Mouse (Mus musculus): ENCODE results near the gene Rock2. TPM values are rescaled to one million over a fixed set of nuclear protein-coding genes. Genes with fewer than 3 reads are reported as not detected.

Gene Rock2
- polyA plus RNA-seq, 1 experiment from 2014 or later = 20.9 TPM

DNA sequence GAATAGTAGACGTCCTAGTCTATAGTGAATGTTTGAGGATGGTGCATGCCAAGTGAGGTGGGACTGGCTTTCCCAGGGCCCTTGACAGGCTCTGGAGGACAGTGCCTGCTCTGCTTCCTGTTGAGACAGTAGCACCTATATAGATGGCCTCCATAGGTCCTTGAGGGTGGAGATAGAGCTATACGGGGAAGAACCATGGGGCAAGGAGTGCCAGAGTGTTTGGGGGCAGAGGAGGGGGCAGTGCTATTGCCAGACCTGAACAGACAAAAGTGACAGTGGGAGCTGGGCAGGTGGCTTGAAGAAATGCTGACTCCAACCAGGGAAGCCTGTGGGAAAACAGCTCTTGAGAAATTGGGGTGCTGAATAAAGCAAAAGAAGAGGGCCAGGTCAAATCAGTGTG, 99.6 kb downstream of the Rock2 start:
- H3K36me3 ChIP-seq = no peaks in the 10 kb centered on the region; the same call in 1 of the 2 replicates
- H3K27me3 ChIP-seq = 0 out of 2 replicates have a peak, but pooled peaks cover 11% of the 10 kb centered on the region
- 68% methylated on average over 2 of the region's 2 CpGs for WGBS
- H3K9ac ChIP-seq = no peak overlapping the region
- H3K9me3 ChIP-seq = no peaks in the 10 kb centered on the region
- ATAC-seq (ENCODE audit: borderline replicate concordance, extremely low read depth, low FRiP score, low TSS enrichment) = no peak
- no peak overlapping the region for H3K4me2 ChIP-seq
- H3K4me3 ChIP-seq = no peak overlapping the region
- peaks cover 5% of the 10 kb centered on the region for H3K4me1 ChIP-seq
- H3K27ac ChIP-seq = no peak overlapping the region

DNA sequence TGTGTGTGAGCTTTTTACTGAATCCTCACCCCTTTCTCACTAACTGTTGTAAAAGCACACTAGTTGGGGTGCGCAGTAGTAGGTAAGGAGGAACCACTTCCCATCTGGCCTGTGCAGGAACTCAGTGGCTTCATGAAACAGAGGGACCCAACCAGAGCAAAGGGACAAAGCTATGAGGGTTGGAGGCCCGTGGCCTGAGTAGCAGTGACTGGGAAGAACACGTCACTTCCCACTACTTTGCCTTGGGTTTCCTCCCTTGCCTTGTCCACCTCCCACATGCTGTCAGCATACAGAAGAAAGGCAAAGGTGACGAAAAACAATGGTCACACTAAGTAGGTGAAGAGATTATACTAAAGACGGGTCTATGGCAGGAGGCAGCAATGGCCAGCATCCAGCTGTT, 101.6 kb downstream of the Rock2 start:
- Histone ChIP-seq H3K27me3 (peaks cover 20% of the 10 kb centered on the region; the same call in 1 of the 2 replicates), H3K4me3 (no peak overlapping the region), H3K4me2 (no peak overlapping the region), H3K36me3 (no peaks in the 10 kb centered on the region), H3K4me1 (peaks cover 10% of the 10 kb centered on the region), H3K9ac (no peak overlapping the region), H3K9me3 (no peaks in the 10 kb centered on the region), H3K27ac (no peak overlapping the region)
- 80% methylated on average over 5 of the region's 5 CpGs for WGBS
- ATAC-seq (ENCODE audit: borderline replicate concordance, extremely low read depth, low FRiP score, low TSS enrichment) = no peak

DNA sequence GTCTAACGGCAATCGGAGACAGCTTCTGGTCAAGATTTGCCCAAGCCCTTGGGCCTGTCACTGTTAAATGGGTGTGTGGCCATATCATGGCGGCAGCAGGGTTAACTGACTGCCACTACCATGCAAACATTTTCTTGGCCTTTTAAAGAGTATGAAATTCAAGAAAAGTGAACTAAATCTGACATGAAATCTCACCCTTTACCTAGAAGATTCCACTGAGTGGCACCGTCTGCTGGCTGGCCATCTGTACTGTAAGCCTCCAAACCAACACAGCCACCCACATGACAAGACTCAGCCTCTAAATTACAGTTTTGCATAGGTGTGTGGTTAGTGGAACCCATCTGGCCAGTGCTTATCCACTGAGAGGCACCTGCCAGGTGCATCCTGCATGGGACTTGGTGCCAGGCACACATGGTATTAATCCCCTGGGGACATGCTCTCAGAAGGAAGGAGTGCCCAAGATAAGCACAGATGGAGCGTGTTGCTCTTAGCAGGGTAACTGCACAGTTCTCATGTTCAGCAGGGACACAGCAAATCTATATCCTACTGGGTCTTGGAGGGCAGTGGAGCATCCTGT, 102.3 kb downstream of the Rock2 start:
- no peak for ATAC-seq (ENCODE audit: borderline replicate concordance, extremely low read depth, low FRiP score, low TSS enrichment)
- Histone ChIP-seq H3K27ac (no peak overlapping the region), H3K4me3 (no peak overlapping the region), H3K27me3 (peaks cover 24% of the 10 kb centered on the region; the same call in 1 of the 2 replicates), H3K36me3 (no peaks in the 10 kb centered on the region), H3K9ac (no peak overlapping the region), H3K9me3 (no peaks in the 10 kb centered on the region), H3K4me2 (no peak overlapping the region), H3K4me1 (peaks cover 10% of the 10 kb centered on the region)
- WGBS = 87% methylated on average over 5 of the region's 5 CpGs

DNA sequence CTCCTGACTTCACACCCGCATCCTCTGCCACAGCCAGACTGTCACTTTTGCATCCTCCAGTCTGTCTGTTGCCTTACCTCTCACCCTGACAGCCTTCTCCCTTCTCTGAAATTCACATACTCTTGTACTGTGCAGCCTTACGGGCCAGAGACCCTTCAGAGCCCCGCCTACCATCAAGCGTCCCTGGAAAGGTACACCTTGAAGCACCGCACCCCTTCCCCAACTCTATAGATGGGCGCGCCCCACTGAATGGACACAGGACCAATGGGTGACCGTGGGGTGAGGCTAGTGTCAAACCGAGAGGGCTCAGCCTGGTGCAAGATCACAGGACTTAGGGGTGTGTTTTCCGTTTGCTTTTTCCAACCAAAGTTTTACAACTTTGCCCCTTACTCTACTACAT, 104.5 kb downstream of the Rock2 start:
- Histone ChIP-seq H3K27me3 (peaks cover 24% of the 10 kb centered on the region; the same call in 1 of the 2 replicates), H3K27ac (no peak overlapping the region), H3K36me3 (no peaks in the 10 kb centered on the region), H3K9me3 (no peaks in the 10 kb centered on the region), H3K4me1 (peaks cover 10% of the 10 kb centered on the region), H3K4me2 (peak overlapping the region; percentile 84), H3K9ac (0 out of 2 replicates have a peak overlapping the region, but pooled peaks have one; percentile 42), H3K4me3 (peak overlapping the region; percentile 56)
- WGBS = 4% methylated on average over 10 of the region's 10 CpGs
- ATAC-seq (ENCODE audit: borderline replicate concordance, extremely low read depth, low FRiP score, low TSS enrichment) = peak; percentile 20; the same call in 1 of the 2 replicates

DNA sequence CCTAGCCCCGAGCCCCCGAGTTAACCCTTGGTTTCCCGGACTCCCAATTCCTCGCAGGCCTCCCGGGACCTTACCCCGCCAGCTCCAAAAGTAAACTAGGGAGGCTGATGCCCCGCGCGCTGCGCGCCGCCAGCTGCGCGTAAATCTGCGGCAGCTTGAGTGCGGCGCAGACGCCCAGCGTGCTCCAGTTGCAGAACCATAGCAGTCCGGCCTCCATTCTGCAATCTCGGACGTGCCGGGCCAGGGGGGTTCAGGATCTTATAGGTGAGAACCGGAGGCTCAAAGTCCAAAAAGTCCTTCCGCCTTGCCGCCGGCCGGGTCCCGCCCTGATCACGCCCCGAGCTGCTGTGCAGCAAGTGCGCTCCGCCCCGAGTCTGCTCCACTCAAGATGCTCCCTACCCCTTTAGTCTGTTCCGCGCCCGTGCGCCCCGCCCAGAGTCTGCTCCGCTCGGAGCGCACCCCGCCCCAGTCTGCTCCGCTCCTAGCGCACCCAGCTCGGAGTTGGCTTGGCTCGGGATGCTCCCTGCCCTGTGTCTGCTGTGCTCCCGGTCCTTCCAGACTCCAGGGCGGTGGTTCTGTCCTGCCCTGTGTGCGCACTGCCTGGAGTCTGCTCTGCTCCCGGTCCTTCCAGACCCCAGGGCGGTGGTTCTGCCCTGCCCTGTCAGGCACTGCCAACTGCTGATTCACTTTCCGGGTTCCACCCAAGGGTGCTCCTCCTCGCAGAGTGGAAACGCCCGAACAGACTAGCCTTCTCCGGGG, 105.2 kb downstream of the Rock2 start, which contains the start of gene Pqlc3:
TSS of gene Pqlc3 (minus strand) at position 670 of the 759 bp plus-strand sequence.
- Histone ChIP-seq H3K9me3 (no peaks in the 10 kb centered on the region), H3K27me3 (peaks cover 24% of the 10 kb centered on the region; the same call in 1 of the 2 replicates), H3K4me1 (peaks cover 10% of the 10 kb centered on the region), H3K4me2 (peak within 1 kb of the TSS; percentile 84), H3K9ac (peak within 1 kb of the TSS; percentile 42), H3K36me3 (no peaks in the 10 kb centered on the region), H3K27ac (no peak within 1 kb of the TSS; the same call in 1 of the 2 replicates), H3K4me3 (peak within 1 kb of the TSS; percentile 56)
- peak; percentile 95 for ATAC-seq (ENCODE audit: borderline replicate concordance, extremely low read depth, low FRiP score, low TSS enrichment)
- WGBS = 0% methylated on average over 57 of the region's 57 CpGs

DNA sequence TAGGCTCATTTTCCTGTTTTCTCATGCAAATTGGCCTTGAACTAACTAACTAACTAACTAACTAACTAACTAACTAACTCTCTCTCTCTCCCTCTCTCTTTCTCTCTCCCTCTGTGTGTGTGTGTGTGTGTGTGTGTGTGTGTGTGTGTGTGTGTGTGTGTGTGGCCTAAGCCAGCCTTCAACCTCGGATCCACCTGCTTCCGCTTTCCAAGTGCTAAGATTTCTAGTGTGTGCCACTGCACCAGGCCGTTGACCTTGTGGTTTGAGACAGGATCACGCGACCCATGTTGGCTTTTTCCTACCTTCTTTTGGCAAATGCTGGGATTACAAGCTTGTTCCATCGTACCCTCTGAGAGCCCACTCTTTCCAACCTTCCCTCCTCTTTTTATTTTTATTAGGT, 105.9 kb downstream of the Rock2 start:
- H3K4me2 ChIP-seq = peak overlapping the region; percentile 84
- H3K4me3 ChIP-seq = no peak overlapping the region
- no peaks in the 10 kb centered on the region for H3K9me3 ChIP-seq
- peaks cover 10% of the 10 kb centered on the region for H3K4me1 ChIP-seq
- no peak overlapping the region for H3K9ac ChIP-seq
- H3K27me3 ChIP-seq = peaks cover 24% of the 10 kb centered on the region; the same call in 1 of the 2 replicates
- no peak for ATAC-seq (ENCODE audit: borderline replicate concordance, extremely low read depth, low FRiP score, low TSS enrichment)
- H3K36me3 ChIP-seq = no peaks in the 10 kb centered on the region
- H3K27ac ChIP-seq = no peak overlapping the region
- WGBS = 31% methylated on average over 6 of the region's 6 CpGs

DNA sequence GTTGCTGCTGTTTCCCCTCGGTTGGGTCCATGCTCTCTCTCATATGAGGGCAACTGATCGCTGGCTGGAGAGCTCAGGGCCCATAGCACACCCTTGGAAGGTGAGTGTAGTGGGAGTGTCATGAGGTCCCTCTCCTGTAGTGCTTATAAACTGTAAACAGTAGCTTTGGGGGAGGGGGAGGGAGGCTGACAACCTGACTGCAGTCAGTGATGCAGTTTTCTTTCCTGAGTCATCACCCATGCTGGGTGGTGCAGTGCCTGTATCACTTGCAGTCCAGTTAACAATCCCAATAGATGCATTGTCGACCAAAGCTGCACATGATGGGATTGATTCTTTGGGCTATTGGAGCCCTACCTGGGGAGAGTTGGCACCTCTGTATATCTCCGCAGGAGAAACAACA, 106.5 kb downstream of the Rock2 start:
- no peak for ATAC-seq (ENCODE audit: borderline replicate concordance, extremely low read depth, low FRiP score, low TSS enrichment)
- Histone ChIP-seq H3K9me3 (no peaks in the 10 kb centered on the region), H3K27me3 (peaks cover 24% of the 10 kb centered on the region; the same call in 1 of the 2 replicates), H3K4me3 (no peak overlapping the region), H3K27ac (no peak overlapping the region), H3K4me1 (peaks cover 10% of the 10 kb centered on the region), H3K4me2 (no peak overlapping the region), H3K9ac (no peak overlapping the region), H3K36me3 (no peaks in the 10 kb centered on the region)
- WGBS = 42% methylated on average over 4 of the region's 4 CpGs

DNA sequence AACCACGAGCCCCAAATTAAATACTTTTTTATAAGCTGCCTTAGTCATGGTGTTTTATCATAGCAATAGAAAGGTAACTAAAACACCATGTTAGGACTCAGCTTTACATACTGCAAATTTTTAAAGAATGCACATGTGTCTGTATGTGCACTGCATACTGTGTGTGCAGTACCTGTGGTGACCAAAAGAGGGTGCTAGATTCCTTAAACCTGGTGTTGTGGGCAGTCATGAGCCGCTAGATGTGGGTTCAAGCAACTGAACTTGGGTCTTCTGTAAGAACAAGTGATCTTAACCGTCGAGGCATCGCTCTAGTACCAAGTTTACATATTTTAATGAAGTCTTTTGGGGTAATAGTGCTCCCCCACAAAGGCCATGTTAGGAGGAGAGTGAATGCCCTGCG, 114.8 kb downstream of the Rock2 start:
- 0 out of 2 replicates have a peak, but pooled peaks cover 6% of the 10 kb centered on the region for H3K4me1 ChIP-seq
- no peaks in the 10 kb centered on the region for H3K9me3 ChIP-seq
- 96% methylated on average over 6 of the region's 6 CpGs for WGBS
- H3K27me3 ChIP-seq = no peaks in the 10 kb centered on the region
- H3K36me3 ChIP-seq = no peaks in the 10 kb centered on the region
- H3K9ac ChIP-seq = no peak overlapping the region
- no peak overlapping the region for H3K4me2 ChIP-seq
- H3K27ac ChIP-seq = no peak overlapping the region
- no peak for ATAC-seq (ENCODE audit: borderline replicate concordance, extremely low read depth, low FRiP score, low TSS enrichment)
- no peak overlapping the region for H3K4me3 ChIP-seq

DNA sequence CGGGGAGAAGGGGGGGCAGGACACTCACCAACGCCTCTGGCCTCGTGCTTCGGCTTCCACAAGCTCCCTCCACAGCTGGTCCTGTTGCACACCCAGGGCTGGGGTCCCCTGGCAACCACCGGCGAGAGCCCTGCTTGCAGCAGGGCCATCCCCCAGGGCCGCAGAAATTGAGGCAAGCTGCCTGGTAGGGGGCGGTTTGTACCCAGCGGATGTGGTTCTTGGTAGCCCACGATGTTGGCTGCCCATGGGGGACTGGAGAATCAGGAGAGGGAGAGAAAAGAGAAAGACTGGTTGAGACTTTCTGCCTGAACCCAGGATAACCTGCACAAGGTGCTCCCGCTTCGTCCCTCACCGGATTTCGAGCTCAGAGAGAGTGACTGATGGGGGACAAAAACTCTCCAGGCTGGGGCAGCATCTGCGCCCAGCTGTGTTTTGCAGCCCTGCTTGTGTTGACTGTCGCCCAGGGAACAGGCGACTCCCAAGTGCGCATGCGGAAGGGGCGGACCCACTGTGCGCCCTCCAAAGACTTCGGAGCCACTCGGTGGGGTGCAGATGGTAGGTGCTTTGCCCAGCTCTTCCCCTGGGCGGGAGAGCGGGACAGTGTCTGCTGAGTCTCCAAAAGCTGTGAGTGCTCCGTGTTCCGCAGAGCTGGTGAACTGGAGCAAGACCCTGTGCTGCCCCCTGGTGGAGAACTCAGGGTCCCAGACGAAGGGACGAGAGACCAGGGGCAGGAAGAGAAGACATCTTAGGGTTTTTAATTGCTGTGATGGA, 116.6 kb downstream of the Rock2 start, which contains the start of gene 2410004P03Rik:
TSS of gene 2410004P03Rik (minus strand) at position 628 of the 771 bp plus-strand sequence.
- Histone ChIP-seq H3K4me3 (peak within 1 kb of the TSS; percentile 40), H3K9ac (peak within 1 kb of the TSS; percentile 30; the same call in 1 of the 2 replicates), H3K4me2 (peak within 1 kb of the TSS; percentile 62), H3K27me3 (no peaks in the 10 kb centered on the region), H3K4me1 (0 out of 2 replicates have a peak, but pooled peaks cover 6% of the 10 kb centered on the region), H3K9me3 (no peaks in the 10 kb centered on the region), H3K36me3 (no peaks in the 10 kb centered on the region), H3K27ac (no peak within 1 kb of the TSS)
- peak; percentile 71; the same call in 1 of the 2 replicates for ATAC-seq (ENCODE audit: borderline replicate concordance, extremely low read depth, low FRiP score, low TSS enrichment)
- WGBS = 6% methylated on average over 29 of the region's 29 CpGs

DNA sequence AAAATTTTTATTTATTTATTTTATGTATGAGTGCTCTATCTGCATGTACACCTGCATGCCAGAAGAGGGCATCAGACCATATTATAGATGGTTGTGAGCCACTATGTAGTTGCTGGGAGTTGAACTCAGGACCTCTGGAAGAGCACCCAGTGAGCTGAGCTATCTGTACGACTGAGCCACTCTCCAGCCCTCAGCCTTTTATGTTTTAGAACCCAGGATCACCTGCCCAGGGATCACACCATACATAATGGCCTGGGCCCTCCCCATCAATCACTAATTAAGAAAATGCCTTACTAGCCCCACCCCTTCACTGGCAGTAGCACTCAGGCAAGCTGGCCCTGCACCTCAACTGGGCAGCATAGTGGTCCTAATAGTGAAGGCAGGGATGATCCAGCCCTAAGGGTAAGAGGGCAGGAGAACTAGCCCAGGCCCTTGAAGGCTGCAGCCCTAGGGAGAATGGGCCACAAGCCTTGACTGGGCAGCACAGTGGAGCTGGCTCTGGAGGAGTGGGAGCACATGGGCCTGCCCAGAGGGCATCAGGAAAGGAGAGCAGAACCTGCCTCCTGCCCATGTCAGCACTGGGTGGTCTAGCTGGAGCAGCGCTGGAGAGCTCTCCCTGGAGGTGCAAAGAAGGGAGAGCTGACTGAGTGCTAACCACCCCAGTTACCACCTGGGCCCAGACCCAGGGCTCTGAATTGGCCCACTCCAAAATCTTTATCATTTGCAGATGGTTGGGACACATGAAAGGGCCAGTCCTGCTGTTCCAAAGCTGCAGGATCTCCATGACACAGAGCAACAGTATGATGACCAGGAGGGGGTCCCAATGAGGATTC, 117.6 kb downstream of the Rock2 start:
- 0 out of 2 replicates have a peak, but pooled peaks cover 6% of the 10 kb centered on the region for H3K4me1 ChIP-seq
- no peak overlapping the region for H3K27ac ChIP-seq
- no peak overlapping the region for H3K9ac ChIP-seq
- no peaks in the 10 kb centered on the region for H3K27me3 ChIP-seq
- H3K4me3 ChIP-seq = no peak overlapping the region
- ATAC-seq (ENCODE audit: borderline replicate concordance, extremely low read depth, low FRiP score, low TSS enrichment) = no peak; the same call in 1 of the 2 replicates
- no peaks in the 10 kb centered on the region for H3K9me3 ChIP-seq
- no peaks in the 10 kb centered on the region for H3K36me3 ChIP-seq
- 60% methylated on average over 2 of the region's 2 CpGs for WGBS
- no peak overlapping the region for H3K4me2 ChIP-seq

DNA sequence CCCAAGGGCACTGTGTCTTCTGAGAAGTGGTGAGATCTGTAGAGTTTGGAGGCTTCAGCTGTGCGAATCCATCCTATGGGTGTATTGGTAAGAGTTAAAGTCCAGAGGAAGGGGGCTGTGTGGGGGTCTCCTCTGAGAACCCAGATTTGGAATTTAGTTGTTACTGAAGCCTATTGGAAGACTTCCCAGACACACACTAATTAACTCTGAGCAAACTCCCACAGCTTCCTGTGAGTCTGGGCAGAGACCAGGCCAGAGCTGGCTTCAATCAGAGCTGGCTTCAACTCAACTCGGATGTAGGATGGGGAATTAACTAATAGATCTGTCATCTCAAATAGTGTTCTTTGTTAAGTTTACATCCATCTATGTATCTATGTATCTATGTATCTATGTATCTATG, 121.0 kb downstream of the Rock2 start:
- 66% methylated on average over 2 of the region's 2 CpGs for WGBS
- Histone ChIP-seq H3K4me2 (no peak overlapping the region), H3K36me3 (no peaks in the 10 kb centered on the region), H3K4me1 (0 out of 2 replicates have a peak, but pooled peaks cover 6% of the 10 kb centered on the region), H3K27me3 (no peaks in the 10 kb centered on the region), H3K27ac (no peak overlapping the region), H3K9me3 (no peaks in the 10 kb centered on the region), H3K9ac (no peak overlapping the region), H3K4me3 (no peak overlapping the region)
- no peak for ATAC-seq (ENCODE audit: borderline replicate concordance, extremely low read depth, low FRiP score, low TSS enrichment)

Measured in lung, embryonic 15.5 days (tissue).